Mouse (Mus musculus) 416B (cell line): Measurements from ENCODE around the gene Rprml.

Experiments used
- DNase-seq: peaks from one replicate; pipeline ENCODE4 v3.0.0; 2011; ENCODE audit warnings: low read depth

The Rprml gene

GRCm38 (mm10) chr11:103649301-103649982, at the start of gene Rprml:
Gene Rprml, plus strand, starts transcription at chr11:103649570.
- DNase-seq, result no peak

- DNase-seq, result peak; percentile 57
Measured at GRCm38 (mm10) chr11:103606611-103607010, 42.8 kb upstream of the Rprml start.

GRCm38 (mm10) chr11:103610772-103611171, 38.6 kb upstream of the Rprml start:
- DNase-seq, result no peak

- DNase-seq, result no peak
Measured at GRCm38 (mm10) chr11:103621040-103621439, 28.3 kb upstream of the Rprml start, which contains the start of gene Gm884. Gene Gm884, minus strand, starts transcription at chr11:103621140.

- DNase-seq, result no peak
Measured at GRCm38 (mm10) chr11:103627453-103627852, 21.9 kb upstream of the Rprml start.

- DNase-seq, result no peak
Measured at GRCm38 (mm10) chr11:103634806-103635205, 14.6 kb upstream of the Rprml start.

GRCm38 (mm10) chr11:103635481-103635880, 13.9 kb upstream of the Rprml start:
- no peak for DNase-seq

GRCm38 (mm10) chr11:103636261-103636660, 13.1 kb upstream of the Rprml start:
- DNase-seq, result no peak

- DNase-seq, result no peak
Measured at GRCm38 (mm10) chr11:103638790-103639189, 10.6 kb upstream of the Rprml start, which contains the start of gene Lyzl6. Gene Lyzl6, minus strand, starts transcription at chr11:103638890.

- peak; percentile 78 for DNase-seq
Measured at GRCm38 (mm10) chr11:103639407-103639946, 9.9 kb upstream of the Rprml start.

GRCm38 (mm10) chr11:103643211-103643610, 6.2 kb upstream of the Rprml start:
- no peak for DNase-seq

- DNase-seq, result peak; percentile 15
Measured at GRCm38 (mm10) chr11:103645731-103646130, 3.6 kb upstream of the Rprml start.

- DNase-seq, result no peak
Measured at GRCm38 (mm10) chr11:103646301-103646700, 3.1 kb upstream of the Rprml start.

GRCm38 (mm10) chr11:103647921-103648620, 1.3 kb upstream of the Rprml start:
- DNase-seq, result no peak

GRCm38 (mm10) chr11:103648656-103649055, 714 bp upstream of the Rprml start:
- DNase-seq, result no peak

GRCm38 (mm10) chr11:103649983-103650493, 668 bp downstream of the Rprml start:
- no peak for DNase-seq

GRCm38 (mm10) chr11:103651426-103651825, 2.1 kb downstream of the Rprml start:
- DNase-seq, result no peak

GRCm38 (mm10) chr11:103653359-103653965, 4.1 kb downstream of the Rprml start:
- DNase-seq, result no peak

GRCm38 (mm10) chr11:103656520-103656919, 7.2 kb downstream of the Rprml start:
- peak; percentile 53 for DNase-seq

GRCm38 (mm10) chr11:103658189-103658588, 8.8 kb downstream of the Rprml start:
- no peak for DNase-seq

- DNase-seq, result no peak
Measured at GRCm38 (mm10) chr11:103661863-103662262, 12.5 kb downstream of the Rprml start.

GRCm38 (mm10) chr11:103662546-103662945, 13.2 kb downstream of the Rprml start:
- DNase-seq, result no peak
